Mouse (Mus musculus) embryonic fibroblast, embryonic 13.5 days (primary cell): ENCODE data around the gene Fbxo9.

Experiments
- CTCF ChIP-seq: IDR thresholded peaks from 2 replicates; pipeline ENCODE4 v1.5.1; 2011; ENCODE audit warnings: mild to moderate bottlenecking, control low read depth, low read length, moderate library complexity, borderline replicate concordance; ENCODE audit not compliant: insufficient read depth
- POLR2A ChIP-seq: IDR thresholded peaks from 2 replicates; pipeline ENCODE4 v1.6.1; 2011; ENCODE audit warnings: low read depth, mild to moderate bottlenecking, control low read depth, low read length, moderate library complexity

GRCm38 (mm10) chr9:78135658-78136057 lies 26.8 kb upstream of the Fbxo9 start:
- TF ChIP-seq POLR2A (no peak), CTCF (no peak)
